Mouse (Mus musculus) yolk sac, embryonic 10.5 days (tissue): ENCODE measurements around the gene Camk1d.

Experiments used
- DNase-seq: peaks from one replicate; pipeline ENCODE4 v3.0.0-alpha.2; 2017; ENCODE audit warnings: low spot score

The Camk1d gene

DNA sequence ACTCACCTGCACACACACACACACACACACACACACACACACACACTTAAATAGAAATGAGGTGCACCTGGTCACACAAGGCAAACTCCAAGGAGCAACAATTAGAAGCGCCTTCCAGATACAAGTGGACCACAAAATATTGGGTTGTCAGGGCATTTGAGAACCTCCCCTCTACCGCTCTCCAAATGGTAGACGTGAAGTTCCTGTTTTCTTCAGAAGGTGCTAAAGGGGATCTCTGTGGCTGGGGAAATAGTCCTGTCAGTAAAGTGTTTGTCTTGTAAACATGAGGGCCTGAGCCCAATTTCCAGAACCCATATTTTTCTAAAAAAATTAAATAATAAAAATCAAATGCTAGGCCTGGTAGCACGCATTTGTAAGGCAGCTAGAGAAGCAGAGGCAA, 4.4 kb downstream of the Camk1d start:
- no peak for DNase-seq

DNA sequence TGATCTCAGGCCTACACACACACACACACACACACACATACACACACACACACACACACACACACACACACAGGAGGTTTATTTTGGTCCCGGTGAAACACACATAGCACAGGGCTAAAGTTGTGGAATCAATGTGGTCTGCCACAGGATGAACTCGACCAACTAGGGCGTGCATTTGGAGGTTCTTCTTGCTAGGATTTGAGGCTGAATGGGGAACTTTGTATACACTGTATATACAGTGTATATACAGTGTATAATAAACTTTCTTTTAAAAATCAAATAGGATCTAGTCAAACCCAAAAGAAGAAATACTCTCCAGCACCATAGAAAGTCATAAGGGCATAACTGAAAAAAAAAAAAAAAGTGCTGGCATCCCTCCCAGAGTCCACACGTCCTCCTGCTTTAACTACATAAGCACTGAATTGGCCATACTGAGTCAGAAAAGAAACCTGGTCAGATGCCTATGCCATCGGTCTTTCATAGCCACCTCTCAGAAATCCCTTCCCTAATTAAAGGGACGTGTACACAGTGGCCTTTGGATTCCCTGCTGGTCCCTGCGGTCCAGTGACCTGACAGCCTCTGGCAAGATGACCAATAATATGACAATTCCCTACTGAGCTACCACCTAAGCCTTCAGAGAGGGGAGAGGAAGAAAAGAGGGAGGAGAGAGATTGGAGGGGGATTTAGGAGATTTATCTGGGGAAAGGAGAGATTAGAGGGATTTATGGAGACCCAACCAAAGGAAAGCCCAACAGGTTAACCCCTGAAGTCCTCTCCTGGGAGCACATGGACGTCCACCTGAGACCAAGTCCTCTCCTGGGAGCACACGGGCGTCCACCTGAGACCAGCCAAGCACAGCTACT, 6.2 kb downstream of the Camk1d start:
- DNase-seq: no peak

DNA sequence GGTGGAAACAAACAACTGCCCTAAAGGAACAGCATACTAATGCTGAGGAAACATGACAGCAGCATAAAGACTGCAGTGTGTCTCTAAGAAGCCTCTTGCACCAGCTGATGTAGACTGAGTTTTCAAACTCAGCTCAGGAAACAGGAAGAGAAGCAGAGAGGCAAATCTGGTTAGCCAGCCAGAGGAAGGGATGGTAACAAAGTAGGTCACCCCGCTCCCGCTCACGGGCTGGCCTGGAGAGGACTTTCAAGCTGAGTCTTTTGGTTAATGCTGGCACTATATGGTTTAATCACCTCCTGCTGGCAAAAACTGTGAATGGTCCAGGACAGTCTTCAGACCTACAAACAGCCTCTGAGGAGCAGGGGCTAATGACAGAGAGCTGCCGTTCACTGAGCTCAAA, 7.7 kb downstream of the Camk1d start:
- no peak for DNase-seq

DNA sequence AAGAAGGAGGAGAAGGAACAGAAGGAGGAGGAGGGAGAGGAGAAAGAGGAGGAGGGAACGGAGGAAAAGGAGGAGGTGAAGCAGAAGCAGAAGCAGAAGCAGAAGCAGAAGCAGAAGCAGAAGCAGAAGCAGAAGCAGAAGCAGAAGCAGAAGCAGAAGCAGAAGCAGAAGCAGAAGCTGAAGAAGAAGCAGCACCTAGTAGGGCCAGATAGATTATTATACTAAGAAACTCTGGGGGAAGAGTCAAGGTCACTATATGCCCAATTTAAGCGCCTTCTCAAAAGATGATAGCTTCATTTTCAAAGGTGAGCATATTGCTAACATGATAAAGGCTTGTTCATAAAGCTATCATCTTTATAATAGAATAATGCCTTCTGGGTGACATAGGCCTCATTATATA, 11.9 kb downstream of the Camk1d start:
- no peak for DNase-seq

DNA sequence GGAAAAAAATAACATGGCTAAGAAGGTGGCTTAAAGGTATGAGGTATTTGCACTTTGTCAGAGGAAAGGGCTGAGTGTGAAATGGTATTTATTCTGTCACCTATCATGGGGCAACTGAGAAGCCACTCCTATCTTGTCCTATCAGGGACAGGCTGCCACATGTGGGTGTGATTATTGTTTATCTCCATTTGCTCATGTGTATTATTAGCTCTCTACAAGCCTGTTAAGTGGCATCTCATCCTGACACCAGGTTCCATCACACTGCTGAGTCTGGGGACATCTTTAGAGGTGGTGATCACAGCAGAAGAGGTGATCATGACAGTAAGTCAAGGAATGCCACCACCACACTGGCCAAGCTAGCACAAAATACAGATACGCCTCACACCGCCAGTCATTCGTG, 13.4 kb downstream of the Camk1d start:
- no peak for DNase-seq

DNA sequence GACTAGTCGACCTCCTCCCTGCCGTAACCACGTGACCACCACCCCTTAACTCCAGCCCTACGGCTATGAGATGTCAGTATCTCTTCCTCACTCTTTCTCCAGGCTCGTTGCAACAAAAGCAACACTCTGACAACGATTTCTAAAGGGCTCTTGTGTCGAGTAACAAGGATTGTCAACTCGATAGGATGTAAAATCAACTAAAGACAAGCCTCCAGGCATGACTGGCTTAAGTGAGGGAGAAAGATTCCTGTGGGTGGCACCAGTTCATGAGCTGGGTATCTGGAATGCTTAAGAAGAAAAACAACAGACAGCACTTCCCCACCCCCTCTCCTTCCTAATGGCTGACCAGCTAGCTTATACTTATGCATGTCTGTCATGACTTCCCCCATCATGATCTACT, 15.9 kb downstream of the Camk1d start:
- DNase-seq: no peak

DNA sequence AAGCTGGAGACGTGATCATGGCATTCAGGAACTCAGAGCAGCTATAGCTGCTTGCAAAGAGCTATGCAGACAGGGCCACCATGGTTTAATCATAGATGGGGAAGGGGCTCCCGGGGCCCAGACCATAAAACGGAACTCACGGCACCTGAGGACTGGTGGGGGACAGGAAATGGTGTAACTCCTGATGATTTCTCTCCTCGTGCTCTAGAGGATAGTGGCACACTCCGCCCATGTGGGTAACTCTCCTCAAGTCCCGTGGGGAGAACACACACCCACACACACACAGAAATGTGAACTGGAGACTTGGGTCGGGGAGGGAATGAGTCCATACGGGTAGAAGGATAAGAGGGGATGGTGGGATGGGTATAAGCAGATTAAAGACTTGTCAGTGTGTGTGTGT, 20.2 kb downstream of the Camk1d start:
- no peak for DNase-seq

DNA sequence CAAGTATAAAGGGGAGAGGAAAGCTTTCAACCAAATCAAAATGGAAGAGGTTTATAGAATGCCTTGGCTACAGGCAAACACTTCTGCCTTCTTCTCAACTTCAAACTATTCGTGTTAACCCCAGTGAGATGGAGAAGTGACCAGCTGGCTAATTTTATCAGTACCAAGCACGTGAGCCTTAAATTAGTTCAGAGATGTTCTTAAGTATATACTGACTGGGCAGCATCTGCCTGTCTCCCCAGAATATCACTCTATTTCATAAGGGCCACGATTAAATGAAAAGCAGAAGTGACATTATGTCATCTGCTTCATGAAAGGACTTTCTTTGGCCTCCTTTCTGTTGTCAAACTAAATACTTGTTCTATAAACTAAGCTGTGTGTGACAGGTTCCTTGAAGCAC, 22.6 kb downstream of the Camk1d start:
- DNase-seq: no peak

DNA sequence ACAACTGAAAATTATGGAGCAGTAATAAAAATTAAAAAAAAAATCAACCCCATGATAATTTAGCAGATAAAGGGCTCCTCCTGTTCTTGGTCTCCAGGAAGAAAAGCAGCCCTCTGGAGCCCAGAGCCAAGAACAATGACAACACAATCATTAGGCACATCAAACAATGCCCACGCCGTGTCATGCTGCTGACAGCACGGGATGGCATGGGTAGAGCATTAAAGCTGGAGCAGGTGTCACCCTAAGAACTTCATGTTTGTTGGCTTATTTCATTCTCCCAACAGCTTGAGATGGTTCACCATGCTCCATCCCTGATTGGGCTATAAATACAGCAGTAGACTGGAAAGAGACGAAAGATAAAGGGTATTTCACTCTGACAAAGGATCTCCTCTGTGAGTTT, 30.9 kb downstream of the Camk1d start:
- no peak for DNase-seq

DNA sequence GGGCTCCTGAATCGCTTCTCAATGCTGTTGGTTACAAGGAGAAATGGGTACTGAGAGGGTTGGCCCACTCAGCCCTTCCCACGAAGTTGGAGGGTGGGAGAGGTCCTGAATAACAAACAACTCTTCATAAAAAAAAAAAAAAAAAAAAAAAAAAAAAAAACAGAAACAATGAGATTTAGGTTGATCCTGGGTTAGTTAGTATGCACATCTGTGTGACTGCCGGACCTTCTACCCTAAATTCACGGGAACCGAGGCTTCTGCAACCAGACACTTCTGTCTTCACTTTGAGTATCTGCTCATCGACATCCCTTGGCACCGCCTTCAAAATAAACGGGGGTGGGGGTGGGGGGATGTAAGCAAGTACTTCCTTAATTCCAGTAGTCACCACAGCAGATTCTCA, 32.4 kb downstream of the Camk1d start:
- DNase-seq: no peak

DNA sequence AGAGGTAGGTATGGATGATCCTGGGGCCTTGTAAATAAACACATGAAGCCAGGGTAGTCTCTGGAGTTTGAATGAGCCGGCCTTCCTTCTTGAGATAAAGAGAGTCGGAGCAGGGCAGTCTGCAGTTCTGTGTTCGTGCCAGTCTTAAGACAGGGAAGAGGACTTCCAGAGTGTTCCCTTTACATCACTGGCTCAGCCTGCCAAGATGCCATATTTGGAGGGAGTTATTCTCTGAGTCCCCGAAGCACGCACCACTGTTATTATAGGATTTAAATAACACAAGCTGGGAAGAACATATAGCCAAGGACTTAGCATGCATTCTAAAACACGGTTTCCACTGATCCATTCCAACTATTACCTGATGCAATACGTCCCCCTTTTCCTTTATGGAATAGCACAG, 33.0 kb downstream of the Camk1d start:
- no peak for DNase-seq

DNA sequence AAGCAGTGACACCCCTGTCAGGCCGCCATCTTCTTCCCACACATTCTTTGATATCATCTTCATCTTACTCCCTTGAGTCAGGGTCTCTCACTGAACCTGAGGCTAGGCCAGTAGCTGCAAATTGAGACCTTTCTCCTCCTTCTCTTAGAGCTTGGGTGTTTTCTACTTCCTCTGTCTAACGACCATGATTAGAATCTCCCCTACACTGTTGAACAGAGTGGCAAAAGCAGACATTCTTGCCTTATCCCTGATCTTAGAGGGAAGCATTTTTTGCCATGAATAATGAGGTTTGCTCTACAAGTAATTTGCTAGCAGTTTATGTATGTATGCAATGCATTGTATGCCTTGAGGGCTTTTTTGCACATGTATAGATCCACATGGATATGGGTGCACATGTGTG, 35.3 kb downstream of the Camk1d start:
- DNase-seq: no peak

DNA sequence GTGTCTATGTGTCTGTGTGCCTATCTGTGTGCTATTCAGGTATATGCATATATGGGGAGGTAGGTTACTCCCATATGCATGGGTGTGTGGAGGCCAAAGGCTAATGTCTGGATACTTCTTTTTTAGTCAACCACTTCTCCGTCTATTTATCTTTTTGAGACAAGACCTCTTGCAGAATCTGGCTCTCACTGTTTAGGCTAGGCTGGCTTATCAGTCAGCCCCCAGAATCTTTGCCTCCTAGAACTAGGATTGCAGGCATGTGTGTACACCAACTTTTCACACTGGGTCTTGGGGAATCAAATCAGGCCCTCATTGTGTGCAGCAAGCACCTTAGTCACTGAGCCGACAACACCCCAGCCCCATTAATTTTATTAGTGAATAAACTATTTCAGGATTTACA, 36.8 kb downstream of the Camk1d start:
- no peak for DNase-seq

DNA sequence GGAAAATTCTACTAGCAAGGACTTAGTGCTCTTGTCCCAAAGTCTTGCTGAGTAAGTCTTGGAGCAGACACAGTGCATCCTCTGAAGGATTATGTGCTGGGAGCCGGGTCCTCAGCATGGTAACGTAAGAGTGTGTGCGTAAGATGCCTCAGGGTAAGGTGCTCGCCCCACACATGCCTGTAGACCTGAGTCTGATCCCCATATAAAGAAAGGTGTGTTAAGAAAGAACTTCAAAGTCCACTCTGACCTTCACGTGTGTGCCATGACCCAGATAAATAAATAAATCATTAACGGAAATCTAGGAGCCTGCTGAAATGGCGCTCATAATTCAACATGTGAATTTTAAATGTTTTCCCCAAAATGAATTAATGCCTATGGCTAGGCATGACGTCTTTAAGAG, 37.5 kb downstream of the Camk1d start:
- no peak for DNase-seq

DNA sequence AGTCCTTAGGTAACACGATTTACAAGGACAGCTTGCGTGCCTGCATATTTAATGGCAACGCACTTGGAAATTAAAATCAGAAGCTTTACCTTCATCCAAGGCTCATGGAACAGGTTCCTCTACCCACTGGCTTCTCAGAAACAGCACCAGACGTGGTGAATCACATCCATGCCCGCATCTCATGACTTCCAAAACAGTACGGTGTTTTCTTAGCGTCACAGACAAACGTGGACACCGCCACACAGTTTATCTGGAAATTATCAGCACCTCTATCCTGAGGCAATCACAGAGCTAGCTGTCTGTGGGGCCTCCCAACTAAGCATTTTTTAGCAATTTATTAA, 38.2 kb downstream of the Camk1d start:
- DNase-seq: no peak

DNA sequence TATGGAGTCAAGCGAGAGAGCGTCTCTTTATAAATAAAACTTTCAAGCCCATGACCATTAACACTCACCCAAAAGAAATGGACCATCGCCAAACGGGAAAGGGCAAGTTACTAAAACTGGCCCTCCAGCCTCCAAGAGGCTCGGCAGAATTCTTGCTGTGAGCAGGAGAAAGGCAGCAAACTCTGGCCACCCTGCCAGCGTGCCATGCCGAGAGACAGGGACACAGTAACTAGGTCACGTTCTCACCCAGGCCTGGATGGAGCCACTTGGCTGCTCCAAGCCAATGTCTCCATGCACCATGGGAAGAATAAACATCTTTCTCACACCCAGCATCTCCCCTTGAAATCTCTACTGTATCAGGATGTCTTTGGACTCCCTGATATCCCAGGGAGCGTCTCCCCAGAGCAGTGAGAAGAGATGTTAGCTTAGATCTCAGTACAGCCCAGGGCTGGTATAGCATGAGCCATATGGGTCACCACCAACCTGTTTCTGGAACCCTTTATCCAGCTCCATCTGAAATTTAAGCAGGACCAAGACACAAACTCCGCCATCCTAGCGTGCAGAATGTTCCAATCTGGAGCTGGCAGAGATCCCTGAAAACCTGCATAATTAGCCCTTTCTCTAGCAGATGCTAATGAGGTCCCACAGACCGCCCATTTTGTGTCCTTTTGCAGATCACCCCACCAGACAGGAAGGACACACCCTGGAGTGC, 38.7 kb downstream of the Camk1d start:
- DNase-seq: no peak

DNA sequence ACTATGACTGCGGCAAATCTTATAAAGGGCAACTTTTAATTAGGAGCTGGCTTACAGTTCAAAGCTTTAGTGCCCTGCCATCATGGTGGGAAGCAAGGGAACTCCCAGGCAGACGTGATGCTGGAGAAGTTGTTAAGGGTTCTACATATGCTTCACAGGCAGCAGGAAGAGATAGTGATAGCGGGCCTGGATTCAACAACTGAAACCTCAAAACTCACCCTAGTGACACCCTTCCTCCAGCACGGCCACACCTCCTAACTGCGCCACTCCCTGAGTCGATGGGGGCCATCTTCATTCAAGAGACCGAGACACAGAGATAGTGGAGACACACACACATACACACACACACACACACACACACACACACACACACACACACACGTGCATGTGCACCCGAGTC, 39.8 kb downstream of the Camk1d start:
- DNase-seq: no peak

DNA sequence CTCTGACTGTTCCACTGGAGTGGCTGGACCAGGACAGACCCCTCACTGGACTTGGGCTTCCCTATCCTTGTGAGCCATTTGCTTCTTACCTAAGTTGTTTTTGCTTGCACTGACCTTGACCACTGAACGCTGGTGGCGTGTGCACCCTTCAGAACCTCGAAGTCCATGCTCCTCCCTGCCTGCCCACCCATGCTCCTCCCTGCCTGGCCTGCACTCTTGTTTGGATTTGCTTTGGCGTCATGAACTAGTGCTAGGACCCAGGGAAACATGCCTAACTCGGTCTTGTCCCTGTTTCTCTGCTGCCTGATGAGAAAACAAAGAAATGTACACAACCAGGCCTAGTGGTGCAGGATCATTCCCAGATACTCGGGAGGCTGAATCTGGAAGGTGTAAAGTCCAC, 40.5 kb downstream of the Camk1d start:
- DNase-seq: peak; percentile 34

DNA sequence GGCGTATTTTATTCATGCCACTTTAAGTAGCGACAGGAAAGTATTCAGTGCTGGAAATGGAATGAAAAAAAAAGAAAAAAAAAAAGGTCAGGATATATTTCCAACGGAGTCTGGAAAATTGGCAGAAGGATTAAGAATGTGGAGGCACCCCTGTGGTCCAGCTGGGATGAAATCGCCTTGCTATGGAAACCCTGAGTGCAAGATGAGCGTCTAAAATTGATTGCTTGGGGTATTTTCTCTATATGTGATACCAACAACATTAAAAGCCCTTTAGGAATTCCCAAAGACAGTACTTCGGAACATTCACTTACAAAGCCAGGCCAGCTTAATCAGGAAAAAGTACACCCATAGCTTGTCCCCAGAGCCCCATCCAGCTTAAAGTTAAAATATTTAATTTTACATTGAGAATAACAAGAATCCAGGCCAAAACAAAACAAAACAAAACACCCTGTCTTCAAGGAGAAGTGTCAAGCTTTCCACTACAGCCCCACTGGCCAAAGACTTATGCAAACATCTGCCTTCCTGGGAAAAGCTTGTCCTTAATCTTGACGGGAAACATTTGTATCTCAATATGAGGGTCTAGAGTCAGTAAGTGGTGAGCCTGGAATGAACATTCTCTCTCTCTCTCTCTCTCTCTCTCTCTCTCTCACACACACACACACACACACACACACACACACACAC, 41.3 kb downstream of the Camk1d start:
- DNase-seq: no peak

DNA sequence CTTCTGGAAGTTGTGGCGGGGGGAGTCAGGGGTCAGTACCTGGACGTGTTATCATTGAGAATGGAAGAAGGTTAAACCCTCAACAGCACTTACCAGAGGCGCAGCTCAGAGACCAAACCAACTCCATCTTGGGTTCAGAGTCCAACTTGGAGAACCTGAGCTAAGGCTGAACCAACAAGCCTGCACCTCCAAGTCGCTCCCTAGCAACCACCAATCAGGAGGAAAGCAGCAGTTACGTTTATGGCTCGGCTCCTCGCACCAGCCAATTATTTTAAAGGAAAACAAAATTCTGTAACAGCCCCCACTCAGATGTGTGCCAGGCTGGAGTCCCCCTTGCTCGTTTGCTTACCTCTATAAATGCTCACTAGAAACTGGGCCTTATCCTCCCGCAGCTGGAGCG, 44.2 kb downstream of the Camk1d start:
- DNase-seq: no peak

DNA sequence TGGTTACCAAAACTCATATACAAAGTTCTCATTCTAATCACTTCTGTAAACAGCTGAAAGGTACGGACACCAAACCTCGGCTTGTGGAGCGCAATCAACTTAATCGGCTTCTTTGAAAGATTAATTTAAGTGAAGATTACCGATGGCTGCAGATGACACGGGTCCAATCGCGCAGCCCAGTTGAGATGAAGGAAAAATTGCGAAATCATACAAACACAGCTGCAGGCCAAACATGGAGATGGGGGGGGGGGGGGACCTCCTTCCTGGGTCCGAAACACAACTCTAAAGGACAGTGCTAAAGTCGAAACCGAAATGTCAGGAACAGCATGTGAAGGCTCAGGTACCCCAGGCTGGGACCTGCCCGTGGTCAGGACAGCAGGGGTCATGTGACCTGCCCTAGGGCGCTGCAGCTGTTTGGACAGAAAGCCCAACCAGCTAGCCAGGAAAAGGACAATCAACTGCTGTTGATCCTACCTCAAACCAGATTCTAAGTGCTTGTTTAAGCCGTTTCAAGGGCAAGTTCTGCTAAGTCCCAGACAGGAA, 44.7 kb downstream of the Camk1d start:
- peak; percentile 33 for DNase-seq

DNA sequence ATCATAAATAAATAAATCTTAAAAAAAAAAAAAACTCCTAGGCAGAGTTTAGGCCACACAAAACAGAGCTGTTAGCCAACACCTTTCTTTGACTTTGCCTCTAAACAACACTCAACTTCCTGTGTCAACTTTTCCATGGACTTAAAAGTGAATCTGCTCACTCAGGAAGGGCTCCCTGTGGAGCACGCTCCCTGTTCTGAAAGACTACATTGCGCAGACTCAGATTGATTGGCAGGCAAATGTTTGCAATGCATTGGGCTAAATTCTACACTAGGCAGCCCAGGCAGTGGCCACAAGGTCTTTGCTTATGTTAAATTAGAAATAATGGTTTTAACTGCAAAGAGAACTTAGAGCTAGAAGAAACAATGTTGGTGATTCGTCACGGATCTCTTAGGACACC, 45.4 kb downstream of the Camk1d start:
- no peak for DNase-seq

DNA sequence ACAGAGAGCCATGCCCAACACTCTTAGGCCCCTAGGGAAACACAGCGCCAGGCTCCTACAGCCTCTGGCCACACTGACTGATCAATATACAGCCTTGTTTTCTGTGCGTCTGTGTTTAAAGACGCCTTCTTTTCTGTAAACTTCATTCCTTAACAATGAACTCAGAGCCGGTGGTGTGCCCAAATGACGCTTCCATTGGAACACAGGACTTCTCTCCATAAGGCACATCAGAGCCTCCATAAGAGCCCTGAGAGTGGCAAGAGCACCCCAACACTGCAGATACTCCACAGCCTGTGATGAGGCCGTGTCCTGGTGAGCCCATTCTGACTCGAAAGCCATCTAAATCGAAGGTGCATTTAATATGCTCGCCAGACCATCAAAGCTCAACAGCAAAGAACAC, 50.8 kb downstream of the Camk1d start:
- no peak for DNase-seq
